In genomic region chr1:171179487-171180171, GRCm38 (mm10) we compare ENCODE assay signal across 24 mouse cellular contexts. TPM values are rescaled to one million over a fixed set of nuclear protein-coding genes. Genes with fewer than 3 reads are reported as not detected.
DNase-seq lines count a peak whose midpoint lies in the region; ATAC-seq and TF ChIP-seq lines count a peak whose summit lies in the region.
"Had no signal": no experiment of that assay in that cellular context is flagged by ENCODE, and none has a peak within 500 bp of the region (broad histone marks: within the 10 kb centered on the region; RNA-seq: fewer than 3 reads in every experiment).

No protein-coding gene starts in this region.

- H3K27ac ChIP-seq in heart, embryonic 13.5 days (replicated peaks): peak overlapping the region; percentile 5; the same call in 1 of the 2 replicates
- no peak overlapping the region for H3K27ac ChIP-seq in heart, embryonic 11.5 days (ENCODE audit: low read depth, low read length)
- no peak overlapping the region for H3K27ac ChIP-seq in kidney, adult 2 months (ENCODE audit: insufficient read depth, low read depth, low read length)
- H3K27ac ChIP-seq in kidney, embryonic 15.5 days: no peak overlapping the region
- H3K27ac ChIP-seq: embryonic facial prominence, embryonic 13.5 days; forebrain, embryonic 12.5 days; heart, embryonic 10.5 days; hindbrain, embryonic 12.5 days had no signal

- ATAC-seq in heart, embryonic 13.5 days (ENCODE audit: extremely low read depth, insufficient number of reproducible peaks, low FRiP score, low TSS enrichment): no peak
- ATAC-seq in heart, embryonic 11.5 days (replicated peaks; ENCODE audit: insufficient number of reproducible peaks, low FRiP score, low TSS enrichment): no peak
- no peak for ATAC-seq in kidney, embryonic 15.5 days (replicated peaks; ENCODE audit: low FRiP score)
- no peak for ATAC-seq in megakaryocyte, adult 5-6 weeks (ENCODE audit: poor library complexity, severe bottlenecking)
- ATAC-seq: CD4-positive, CD25-positive, alpha-beta regulatory T cell, adult 4 months; forebrain, embryonic 16.5 days; hindbrain, embryonic 16.5 days; inflammation-experienced regulatory T-cells, adult 6 months; intestine, postnatal 0 days had no signal

- no peak overlapping the region for H3K4me3 ChIP-seq in heart, embryonic 13.5 days
- no peak overlapping the region for H3K4me3 ChIP-seq in heart, embryonic 11.5 days (ENCODE audit: low read depth, low read length)
- H3K4me3 ChIP-seq in kidney, adult 2 months (ENCODE audit: insufficient read depth, low read depth, low read length): no peak overlapping the region
- no peak overlapping the region for H3K4me3 ChIP-seq in kidney, embryonic 15.5 days (replicated peaks)
- peak overlapping the region; percentile 73 for H3K4me3 ChIP-seq in megakaryocyte, embryonic 14.5 days (replicated peaks)
- H3K4me3 ChIP-seq: embryonic facial prominence, embryonic 13.5 days; forebrain, embryonic 12.5 days; heart, embryonic 10.5 days; hindbrain, embryonic 12.5 days had no signal

- 54% methylated on average over 5 of the region's 5 CpGs for WGBS in heart, embryonic 13.5 days
- WGBS in heart, embryonic 11.5 days (ENCODE audit: insufficient replicate concordance): 68% methylated on average over 5 of the region's 5 CpGs
- WGBS in kidney, adult 2 months: 65% methylated on average over 5 of the region's 5 CpGs
- 64% methylated on average over 5 of the region's 5 CpGs for WGBS in kidney, embryonic 15.5 days

- no peak overlapping the region for H3K4me2 ChIP-seq in heart, embryonic 13.5 days
- H3K4me2 ChIP-seq in heart, embryonic 11.5 days: no peak overlapping the region
- H3K4me2 ChIP-seq in kidney, embryonic 15.5 days: no peak overlapping the region
- H3K4me2 ChIP-seq: embryonic facial prominence, embryonic 13.5 days; forebrain, embryonic 12.5 days; hindbrain, embryonic 12.5 days had no signal

- H3K36me3 ChIP-seq in heart, embryonic 13.5 days: no peaks in the 10 kb centered on the region
- H3K36me3 ChIP-seq in heart, embryonic 11.5 days (ENCODE audit: control insufficient read depth, insufficient read depth, low read length): no peaks in the 10 kb centered on the region
- no peaks in the 10 kb centered on the region for H3K36me3 ChIP-seq in kidney, adult 2 months (ENCODE audit: control insufficient read depth, insufficient read depth, low read length)
- H3K36me3 ChIP-seq in kidney, embryonic 15.5 days: no peaks in the 10 kb centered on the region
- H3K36me3 ChIP-seq in megakaryocyte, embryonic 14.5 days (replicated peaks; ENCODE audit: low read length): peaks cover 32% of the 10 kb centered on the region
- H3K36me3 ChIP-seq: embryonic facial prominence, embryonic 13.5 days; forebrain, embryonic 12.5 days; G1E; heart, embryonic 10.5 days; hindbrain, embryonic 12.5 days had no signal

- H3K4me1 ChIP-seq in heart, embryonic 13.5 days: peaks cover 19% of the 10 kb centered on the region
- peaks cover 5% of the 10 kb centered on the region; the same call in 1 of the 2 replicates for H3K4me1 ChIP-seq in heart, embryonic 11.5 days (ENCODE audit: control insufficient read depth, insufficient read depth, low read length)
- H3K4me1 ChIP-seq in kidney, adult 2 months (ENCODE audit: control insufficient read depth, insufficient read depth, low read length): no peaks in the 10 kb centered on the region; the same call in none of the 2 replicates
- no peaks in the 10 kb centered on the region for H3K4me1 ChIP-seq in kidney, embryonic 15.5 days
- peaks cover 83% of the 10 kb centered on the region for H3K4me1 ChIP-seq in megakaryocyte, embryonic 14.5 days
- H3K4me1 ChIP-seq: embryonic facial prominence, embryonic 13.5 days; forebrain, embryonic 12.5 days; hindbrain, embryonic 12.5 days had no signal

- DNase-seq in kidney, adult 2 months: peak; percentile 32
- no peak for DNase-seq in natural killer cell, adult 2 months (ENCODE audit: low spot score in 2 of 2)
- DNase-seq: adrenal gland, postnatal 14 days; B cell, adult 2 months; cerebellum, adult 18-20 months; cerebellum, adult 9-11 months; cerebellum, postnatal 36 days; gastrocnemius, postnatal 10 days; heart, postnatal 4 days had no signal

- H3K9me3 ChIP-seq in heart, embryonic 13.5 days: no peaks in the 10 kb centered on the region
- no peaks in the 10 kb centered on the region for H3K9me3 ChIP-seq in heart, embryonic 11.5 days (replicated peaks; ENCODE audit: control insufficient read depth, low read length)
- no peaks in the 10 kb centered on the region for H3K9me3 ChIP-seq in kidney, embryonic 15.5 days (replicated peaks)
- H3K9me3 ChIP-seq in megakaryocyte, embryonic 14.5 days: no peaks in the 10 kb centered on the region
- H3K9me3 ChIP-seq: embryonic facial prominence, embryonic 13.5 days; forebrain, embryonic 12.5 days; G1E; heart, embryonic 10.5 days; hindbrain, embryonic 12.5 days had no signal

- no peak for TF ChIP-seq CTCF in kidney, adult 2 months (conservative IDR thresholded peaks at IDR 0.05; ENCODE audit: insufficient read depth, insufficient read length, low read depth, low read length)

- H3K9ac ChIP-seq in heart, embryonic 13.5 days: no peak overlapping the region
- H3K9ac ChIP-seq in heart, embryonic 11.5 days (ENCODE audit: low read depth, low read length): no peak overlapping the region
- no peak overlapping the region for H3K9ac ChIP-seq in kidney, embryonic 15.5 days
- H3K9ac ChIP-seq: embryonic facial prominence, embryonic 13.5 days; forebrain, embryonic 12.5 days; hindbrain, embryonic 12.5 days had no signal

- no peaks in the 10 kb centered on the region for H3K27me3 ChIP-seq in heart, embryonic 13.5 days (replicated peaks)
- no peaks in the 10 kb centered on the region for H3K27me3 ChIP-seq in heart, embryonic 11.5 days (ENCODE audit: control insufficient read depth, insufficient read depth, low read length)
- H3K27me3 ChIP-seq in kidney, adult 2 months (replicated peaks; ENCODE audit: control insufficient read depth, insufficient read depth, low read length): no peaks in the 10 kb centered on the region
- H3K27me3 ChIP-seq in kidney, embryonic 15.5 days: no peaks in the 10 kb centered on the region
- peaks cover 3% of the 10 kb centered on the region for H3K27me3 ChIP-seq in megakaryocyte, embryonic 14.5 days (replicated peaks)
- H3K27me3 ChIP-seq: embryonic facial prominence, embryonic 13.5 days; forebrain, embryonic 12.5 days; hindbrain, embryonic 12.5 days had no signal

- TF ChIP-seq POLR2A in kidney, adult 2 months (IDR thresholded peaks at IDR 0.05; ENCODE audit: low read depth, low read length): no peak

RNA-seq across cellular contexts. Expression of gene Pcp4l1, which starts 16.4 kb away (rescaled TPM):
- 38.3 and 39.3 TPM in 2 replicates for polyA plus RNA-seq in heart, embryonic 13.5 days (2015; fragmentation: Nextera tagmentation; extraction: Ambion mirVana)
- polyA plus RNA-seq in heart, embryonic 11.5 days (2014; fragmentation: Nextera tagmentation; extraction: Ambion mirVana): 36.2 and 40.0 TPM in 2 replicates
- polyA plus RNA-seq in kidney, adult 2 months (2012; rRNA removed): 11.2 and 12.8 TPM in 2 replicates
- 2.8 and 4.0 TPM in 2 replicates for polyA plus RNA-seq in kidney, embryonic 15.5 days (2015; fragmentation: Nextera tagmentation; extraction: Ambion mirVana)
- polyA plus RNA-seq in megakaryocyte, embryonic 14.5 days (2012; ENCODE audit: insufficient read depth, low replicate concordance): 28.3 and 28.5 TPM in 2 replicates
- 1.2 and 1.4 TPM in 2 replicates for total RNA-seq in megakaryocyte, adult 5-6 weeks (2015)
- 0.44 and 0.73 TPM in 2 replicates for total RNA-seq in megakaryocyte, adult 5-6 weeks (2017)
- polyA plus RNA-seq: CD4-positive, CD25-positive, alpha-beta regulatory T cell, adult 4 months; G1E; inflammation-experienced regulatory T-cells, adult 6 months had no signal

RNA-seq across cellular contexts. Expression of gene Mpz, which starts 29.1 kb away (rescaled TPM):
- 0.33 and 0.36 TPM in 2 replicates for polyA plus RNA-seq in heart, embryonic 13.5 days (2015; fragmentation: Nextera tagmentation; extraction: Ambion mirVana)
- 0.30 TPM in 1 of 2 replicates, not detected in the other for polyA plus RNA-seq in heart, embryonic 11.5 days (2014; fragmentation: Nextera tagmentation; extraction: Ambion mirVana)
- polyA plus RNA-seq in kidney, adult 2 months (2012; rRNA removed): 3.5 and 7.7 TPM in 2 replicates
- 0.86 and 0.99 TPM in 2 replicates for polyA plus RNA-seq in kidney, embryonic 15.5 days (2015; fragmentation: Nextera tagmentation; extraction: Ambion mirVana)
- 3.7 TPM in 1 of 2 replicates, not detected in the other for polyA plus RNA-seq in megakaryocyte, embryonic 14.5 days (2012; ENCODE audit: insufficient read depth, low replicate concordance)
- total RNA-seq in megakaryocyte, adult 5-6 weeks (2015): not detected in 2 replicates
- not detected in 2 replicates for total RNA-seq in megakaryocyte, adult 5-6 weeks (2017)
- total RNA-seq: G1E had no signal
- polyA plus RNA-seq: CD4-positive, CD25-positive, alpha-beta regulatory T cell, adult 4 months; forebrain, embryonic 16.5 days; G1E; inflammation-experienced regulatory T-cells, adult 6 months had no signal

RNA-seq across cellular contexts. Expression of gene Sdhc, which starts 29.2 kb away (rescaled TPM):
- polyA plus RNA-seq in heart, embryonic 13.5 days (2015; fragmentation: Nextera tagmentation; extraction: Ambion mirVana): 457 and 493 TPM in 2 replicates
- polyA plus RNA-seq in heart, embryonic 11.5 days (2014; fragmentation: Nextera tagmentation; extraction: Ambion mirVana): 426 and 502 TPM in 2 replicates
- 814 and 951 TPM in 2 replicates for polyA plus RNA-seq in kidney, adult 2 months (2012; rRNA removed)
- 307 and 309 TPM in 2 replicates for polyA plus RNA-seq in kidney, embryonic 15.5 days (2015; fragmentation: Nextera tagmentation; extraction: Ambion mirVana)
- 22.4 and 93.6 TPM in 2 replicates for polyA plus RNA-seq in megakaryocyte, embryonic 14.5 days (2012; ENCODE audit: insufficient read depth, low replicate concordance)
- 102 and 130 TPM in 2 replicates for total RNA-seq in megakaryocyte, adult 5-6 weeks (2015)
- total RNA-seq in megakaryocyte, adult 5-6 weeks (2017): 34.5 and 43.0 TPM in 2 replicates

RNA-seq across cellular contexts. Expression of gene Nr1i3, which starts 34.1 kb away (rescaled TPM):
- polyA plus RNA-seq in heart, embryonic 13.5 days (2015; fragmentation: Nextera tagmentation; extraction: Ambion mirVana): 0.25 and 0.36 TPM in 2 replicates
- polyA plus RNA-seq in heart, embryonic 11.5 days (2014; fragmentation: Nextera tagmentation; extraction: Ambion mirVana): 0.11 and 0.19 TPM in 2 replicates
- polyA plus RNA-seq in kidney, adult 2 months (2012; rRNA removed): 0.48 and 0.67 TPM in 2 replicates
- 0.26 and 0.81 TPM in 2 replicates for polyA plus RNA-seq in kidney, embryonic 15.5 days (2015; fragmentation: Nextera tagmentation; extraction: Ambion mirVana)
- not detected in 2 replicates for polyA plus RNA-seq in megakaryocyte, embryonic 14.5 days (2012; ENCODE audit: insufficient read depth, low replicate concordance)
- total RNA-seq in megakaryocyte, adult 5-6 weeks (2015): not detected in 2 replicates
- 0.04 TPM in 2 replicates for total RNA-seq in megakaryocyte, adult 5-6 weeks (2017)
- total RNA-seq: gastrocnemius, postnatal 10 days; heart, postnatal 4 days had no signal
- polyA plus RNA-seq: G1E had no signal

RNA-seq across cellular contexts. Expression of gene Tomm40l, which starts 42.7 kb away (rescaled TPM):
- polyA plus RNA-seq in heart, embryonic 13.5 days (2015; fragmentation: Nextera tagmentation; extraction: Ambion mirVana): 44.8 and 52.5 TPM in 2 replicates
- polyA plus RNA-seq in heart, embryonic 11.5 days (2014; fragmentation: Nextera tagmentation; extraction: Ambion mirVana): 44.1 and 53.2 TPM in 2 replicates
- 46.4 and 51.8 TPM in 2 replicates for polyA plus RNA-seq in kidney, adult 2 months (2012; rRNA removed)
- polyA plus RNA-seq in kidney, embryonic 15.5 days (2015; fragmentation: Nextera tagmentation; extraction: Ambion mirVana): 35.1 and 35.4 TPM in 2 replicates
- polyA plus RNA-seq in megakaryocyte, embryonic 14.5 days (2012; ENCODE audit: insufficient read depth, low replicate concordance): 22.7 and 24.1 TPM in 2 replicates
- total RNA-seq in megakaryocyte, adult 5-6 weeks (2015): 7.3 and 8.2 TPM in 2 replicates
- total RNA-seq in megakaryocyte, adult 5-6 weeks (2017): 8.5 and 14.4 TPM in 2 replicates
